Mouse (Mus musculus) left cerebral cortex, adult 9 months (tissue): ENCODE measurements around the gene Zfp644.
"Not testable (repeated sequence)": the region's sequence is repeated elsewhere in the genome, so short reads cannot be mapped to it uniquely, and the experiment has no call there.

Experiments
- DNase-seq, 2 experiments: peaks; one replicate each; pipeline ENCODE4 v3.0.0; 2022; ENCODE audit warnings: low spot score in 2 of 2

Zfp644 gene

GRCm38 (mm10) chr5:106696396-106697337, at the start of gene Zfp644:
Zfp644 (minus strand) TSS chr5:106697287.
- DNase-seq: peak; percentile 70 to 88

GRCm38 (mm10) chr5:106739716-106740115, 42.6 kb upstream of the Zfp644 start:
- no peak for DNase-seq

DNA sequence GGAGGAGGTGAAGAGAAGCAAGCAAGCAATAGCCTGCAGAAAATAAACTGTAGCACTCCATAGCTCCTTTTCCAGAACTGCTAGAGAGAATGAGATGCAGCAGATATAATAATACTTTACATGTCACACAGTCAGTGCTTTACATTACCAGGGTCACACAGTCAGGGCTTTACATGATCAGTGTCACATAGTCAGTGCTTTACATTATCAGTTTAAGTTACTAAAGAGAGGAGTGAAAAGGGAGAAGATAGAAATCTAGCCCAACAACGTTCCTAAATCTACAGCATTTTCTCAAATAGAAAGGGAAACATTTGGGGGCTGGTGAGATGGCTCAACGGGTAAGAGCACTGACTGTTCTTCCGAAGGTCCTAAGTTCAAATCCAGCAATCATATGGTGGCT, 26.4 kb upstream of the Zfp644 start:
- no peak for DNase-seq

DNA sequence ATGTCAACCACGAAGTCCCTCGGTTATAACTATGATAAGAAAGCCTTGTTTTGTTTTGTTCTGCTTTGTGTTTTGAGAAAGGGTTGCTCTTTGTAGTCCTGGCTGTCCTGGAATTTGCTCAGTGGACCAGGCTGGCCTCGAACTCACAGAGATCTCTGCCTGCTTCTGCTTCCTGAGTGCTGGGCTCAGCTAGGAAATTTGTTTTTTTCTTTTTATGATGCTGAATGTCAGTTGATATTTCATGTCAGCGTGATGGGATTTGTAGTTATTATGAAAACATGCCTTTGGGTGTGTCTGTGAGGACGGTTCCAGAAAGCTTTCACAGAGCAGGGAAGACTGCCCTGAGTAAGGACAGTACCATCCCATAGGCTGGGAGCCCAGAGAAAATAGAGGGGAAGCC, 25.7 kb upstream of the Zfp644 start:
- DNase-seq: no peak

GRCm38 (mm10) chr5:106711870-106712277, 14.8 kb upstream of the Zfp644 start:
- DNase-seq: no peak

- DNase-seq: no peak
Measured at GRCm38 (mm10) chr5:106711220-106711726, 14.2 kb upstream of the Zfp644 start.

DNA sequence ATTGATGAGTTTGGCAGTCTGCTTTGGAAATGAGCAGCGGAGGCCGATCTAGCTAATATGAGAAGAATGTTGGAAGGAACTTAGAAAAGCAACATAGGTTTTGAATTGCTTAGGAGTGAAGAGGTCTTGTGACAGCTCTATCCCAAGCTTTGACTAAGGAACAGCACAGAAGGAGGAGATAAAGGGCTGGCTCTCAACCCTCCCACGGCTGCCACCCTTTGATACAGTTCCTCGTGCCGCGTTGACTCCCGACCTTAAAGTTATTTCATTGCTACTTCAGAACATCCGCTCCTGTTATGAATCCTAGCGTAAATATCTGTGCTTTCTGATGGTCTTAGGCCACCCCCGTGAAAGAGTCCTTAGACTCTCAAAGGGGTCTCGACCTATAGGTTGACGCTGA, 13.5 kb upstream of the Zfp644 start:
- no peak for DNase-seq

DNA sequence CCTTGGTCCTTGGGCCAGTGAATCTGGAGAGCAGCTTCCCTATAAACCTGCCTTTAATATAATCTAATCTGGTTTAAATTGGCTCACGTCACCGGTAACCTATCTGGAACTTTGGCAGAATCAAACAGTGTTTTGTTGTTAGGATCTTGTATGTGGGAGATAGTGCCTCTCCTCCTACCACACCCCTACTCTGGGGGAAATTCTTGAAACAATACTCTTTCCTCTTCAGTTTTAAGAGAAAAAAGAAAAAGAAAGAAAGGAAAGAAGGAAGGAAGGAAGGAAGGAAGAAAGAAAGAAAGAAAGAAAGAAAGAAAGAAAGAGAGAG, 13.0 kb upstream of the Zfp644 start:
- DNase-seq: no peak

GRCm38 (mm10) chr5:106709388-106710084, 12.4 kb upstream of the Zfp644 start:
- no peak for DNase-seq

DNA sequence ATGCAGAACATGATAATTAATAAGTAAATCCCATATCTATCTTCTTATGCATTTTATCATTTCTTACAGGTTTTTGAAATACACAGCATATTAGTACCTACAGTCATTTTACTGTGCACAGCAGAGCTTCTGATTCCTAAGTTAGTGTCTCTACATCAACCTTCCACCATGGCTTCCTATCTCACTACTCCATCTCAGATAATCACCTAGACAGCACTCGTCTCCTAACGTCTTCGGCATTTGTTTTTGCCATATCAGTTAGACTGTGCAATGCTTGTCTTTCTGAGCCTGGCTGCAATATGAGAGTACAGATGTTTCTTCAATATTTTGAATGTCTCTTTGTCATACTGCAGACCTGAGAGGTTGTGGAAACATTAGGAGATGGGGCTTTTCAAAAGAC, 9.3 kb upstream of the Zfp644 start:
- DNase-seq: no peak

GRCm38 (mm10) chr5:106705162-106705561, 8.1 kb upstream of the Zfp644 start:
- no peak for DNase-seq

DNA sequence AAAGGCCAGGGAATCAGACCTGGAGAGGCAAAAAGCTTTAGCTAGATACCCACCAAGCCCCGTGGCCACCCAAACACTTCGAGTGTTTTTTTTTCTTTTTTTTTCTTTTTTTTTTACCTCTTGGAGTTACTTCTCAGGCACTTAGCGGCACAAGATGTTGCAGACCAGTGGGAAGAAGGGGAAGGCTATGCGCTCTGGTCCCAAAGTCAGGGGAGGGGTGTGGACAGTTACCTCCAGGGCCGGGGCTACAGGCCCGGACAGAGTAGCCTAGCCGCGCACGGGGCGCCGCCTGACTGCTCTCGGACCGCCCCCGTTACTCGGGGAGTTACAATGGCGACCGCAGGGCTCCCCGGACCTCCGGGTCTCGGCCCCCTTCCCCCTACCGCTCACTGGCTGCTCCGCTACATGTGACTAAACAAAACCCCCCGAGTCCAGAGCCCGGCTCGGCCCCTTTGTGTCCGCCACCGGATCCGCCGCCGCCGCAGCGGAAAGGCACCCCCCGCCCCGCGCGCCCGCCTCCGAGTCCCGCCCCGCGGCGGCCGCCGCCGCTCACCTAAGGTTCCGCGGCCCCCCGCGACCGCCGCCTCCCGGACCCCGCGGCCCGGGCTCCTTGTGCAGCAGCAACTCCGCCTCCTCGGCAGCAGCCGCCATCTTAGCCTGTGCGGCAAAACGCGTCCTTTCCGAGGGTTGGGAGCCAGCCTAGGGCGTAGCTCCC, 1.2 kb downstream of the Zfp644 start:
- DNase-seq: peak in 1 of 2 experiments; percentile 58

DNA sequence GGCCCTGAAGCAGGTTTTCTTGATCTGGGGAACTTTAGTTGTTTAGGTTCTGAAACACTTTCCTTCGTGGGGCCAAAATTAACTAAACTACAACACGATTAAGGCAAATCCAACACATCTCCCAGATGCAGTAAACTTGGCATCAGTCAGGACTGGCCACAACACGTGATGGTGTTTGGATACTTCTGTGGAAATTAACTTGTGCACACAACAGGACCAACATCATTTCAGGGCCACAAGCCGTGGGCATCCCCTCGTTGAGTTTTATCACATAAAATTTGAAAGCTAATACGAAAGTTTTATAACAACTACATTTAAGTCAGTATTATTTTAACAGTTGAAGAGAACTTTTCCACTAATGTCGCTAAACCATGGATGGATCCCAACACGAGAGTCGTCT, 1.9 kb downstream of the Zfp644 start:
- DNase-seq: no peak

- DNase-seq: no peak
Measured at GRCm38 (mm10) chr5:106694683-106695082, 2.4 kb downstream of the Zfp644 start.

DNA sequence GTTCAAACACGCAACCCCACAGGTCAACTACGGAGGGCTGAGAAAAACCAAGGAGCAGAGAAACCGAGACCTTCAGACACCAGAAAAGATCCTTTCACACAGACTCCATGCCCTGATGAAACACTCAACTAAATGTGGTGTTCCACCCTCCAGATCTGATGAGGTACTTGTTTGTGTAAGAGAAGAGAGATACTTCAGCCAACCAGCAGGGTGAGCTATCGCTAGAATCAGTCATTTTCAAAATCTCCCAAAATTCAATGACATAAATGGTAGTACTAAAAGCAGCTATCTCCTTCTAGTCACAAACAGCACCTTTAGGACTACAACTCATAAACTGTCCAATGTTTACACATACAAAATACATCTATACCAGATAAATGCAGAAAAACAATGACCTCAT, 4.1 kb downstream of the Zfp644 start:
- DNase-seq: no peak

- no peak for DNase-seq
Measured at GRCm38 (mm10) chr5:106680636-106681458, 16.2 kb downstream of the Zfp644 start.

- DNase-seq: no peak
Measured at GRCm38 (mm10) chr5:106679659-106680058, 17.4 kb downstream of the Zfp644 start.

GRCm38 (mm10) chr5:106678823-106679222, 18.3 kb downstream of the Zfp644 start:
- not testable (repeated sequence) for DNase-seq

GRCm38 (mm10) chr5:106676784-106677183, 20.3 kb downstream of the Zfp644 start:
- no peak for DNase-seq

GRCm38 (mm10) chr5:106672597-106672996, 24.5 kb downstream of the Zfp644 start:
- DNase-seq: no peak

GRCm38 (mm10) chr5:106671893-106672292, 25.2 kb downstream of the Zfp644 start:
- no peak for DNase-seq
